Mouse (Mus musculus) forebrain, embryonic 13.5 days (tissue): ENCODE results near the gene Ptx4. TPM values are rescaled to one million over a fixed set of nuclear protein-coding genes. Genes with fewer than 3 reads are reported as not detected.
A peak's percentile ranks its signal among the peaks of the same experiment; 100 is the strongest.

Source experiments
- ATAC-seq: fragments of 200-750 bp; cut with Nextera tagmentation; 2 replicates; pipeline ENCODE4 v1.8.0; 2017
- H3K27ac ChIP-seq: fragments of 300-500 bp; sonication (generic); 2 replicates; pipeline ENCODE4 v1.5.1; 2015; ENCODE audit warnings: inconsistent platforms, mild to moderate bottlenecking, moderate library complexity
- H3K27me3 ChIP-seq: fragments of 300-500 bp; sonication (generic); 2 replicates; pipeline ENCODE4 v1.6.1; 2015; ENCODE audit warnings: mild to moderate bottlenecking, inconsistent platforms
- H3K36me3 ChIP-seq: fragments of 300-500 bp; sonication (generic); 2 replicates; pipeline ENCODE4 v1.6.1; 2015; ENCODE audit warnings: mild to moderate bottlenecking, inconsistent platforms; ENCODE audit not compliant: poor library complexity, severe bottlenecking
- H3K4me1 ChIP-seq: fragments of 300-500 bp; sonication (generic); 2 replicates; pipeline ENCODE4 v1.6.1; 2015; ENCODE audit warnings: inconsistent platforms
- H3K4me2 ChIP-seq: fragments of 300-500 bp; sonication (generic); 2 replicates; pipeline ENCODE4 v1.6.1; 2015; ENCODE audit warnings: inconsistent platforms, mild to moderate bottlenecking, moderate library complexity
- H3K4me3 ChIP-seq: fragments of 300-500 bp; sonication (generic); 2 replicates; pipeline ENCODE4 v1.5.1; 2015; ENCODE audit warnings: mild to moderate bottlenecking, inconsistent platforms
- H3K9ac ChIP-seq: fragments of 300-500 bp; sonication (generic); 2 replicates; pipeline ENCODE4 v1.6.1; 2015; ENCODE audit warnings: mild to moderate bottlenecking, inconsistent platforms
- H3K9me3 ChIP-seq: fragments of 300-500 bp; sonication (generic); replicated peaks from 2 replicates; pipeline ENCODE4 v1.6.1; 2016; ENCODE audit warnings: inconsistent platforms
- WGBS: fragments of 180-500 bp; shearing (Covaris S2); methylation state at CpG from one replicate; pipeline ENCODE4 v1.1.7; 2015; 5-methylcytosine and 5-hydroxymethylcytosine counted together
- polyA plus RNA-seq: library from polyadenylated mRNA; unstranded; fragments of >200 nt; fragmentation: Nextera tagmentation; extraction: Ambion mirVana; gene quantifications from 2 replicates; pipeline ENCODE4 v1.2.1, GENCODE M21; 2015

The Ptx4 gene
- polyA plus RNA-seq, 1 experiment from 2014 or later = not detected

- no peak for ATAC-seq
Measured at GRCm38 (mm10) chr17:25096221-25096620, 24.3 kb upstream of the Ptx4 start.

GRCm38 (mm10) chr17:25100052-25100451 lies 20.5 kb upstream of the Ptx4 start:
- Histone ChIP-seq H3K4me2 (no peak overlapping the region), H3K4me3 (no peak overlapping the region), H3K9ac (no peak overlapping the region), H3K36me3 (peaks cover 86% of the 10 kb centered on the region), H3K9me3 (no peaks in the 10 kb centered on the region), H3K4me1 (no peaks in the 10 kb centered on the region), H3K27me3 (no peaks in the 10 kb centered on the region), H3K27ac (no peak overlapping the region)
- 95% methylated on average over 6 of the region's 6 CpGs for WGBS
- ATAC-seq = no peak

More at GRCm38 (mm10) chr17:25096221-25096620, 24.3 kb upstream of the Ptx4 start:
- no peaks in the 10 kb centered on the region for H3K9me3 ChIP-seq
- no peaks in the 10 kb centered on the region for H3K4me1 ChIP-seq
- no peaks in the 10 kb centered on the region for H3K27me3 ChIP-seq
- H3K27ac ChIP-seq = no peak overlapping the region
- H3K4me2 ChIP-seq = no peak overlapping the region
- 86% methylated on average over 2 of the region's 2 CpGs for WGBS
- H3K4me3 ChIP-seq = no peak overlapping the region
- H3K36me3 ChIP-seq = peaks cover 81% of the 10 kb centered on the region
- H3K9ac ChIP-seq = no peak overlapping the region

DNA sequence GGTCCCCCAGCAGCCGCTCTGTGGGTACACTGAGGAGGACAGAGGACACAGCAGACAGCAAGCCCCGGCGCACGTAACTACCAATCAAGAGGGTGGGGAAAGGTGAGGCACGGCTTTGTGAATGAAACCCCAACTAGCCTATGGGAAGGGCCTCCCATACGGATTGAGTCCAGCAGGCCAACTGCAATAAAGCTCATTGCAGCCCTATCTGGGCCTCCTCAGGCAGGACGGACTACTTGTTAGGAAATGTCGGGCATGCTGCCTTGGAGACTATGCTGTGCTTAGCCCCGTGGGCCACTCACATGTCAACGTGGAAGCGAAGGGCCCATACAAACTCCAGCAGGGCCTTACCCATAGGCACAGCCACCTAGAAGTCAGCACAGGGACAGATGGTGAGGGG lies 19.2 kb upstream of the Ptx4 start:
- Histone ChIP-seq H3K4me2 (no peak overlapping the region), H3K4me3 (no peak overlapping the region), H3K9me3 (no peaks in the 10 kb centered on the region), H3K9ac (no peak overlapping the region), H3K27ac (no peak overlapping the region), H3K4me1 (no peaks in the 10 kb centered on the region), H3K36me3 (peaks cover 94% of the 10 kb centered on the region), H3K27me3 (no peaks in the 10 kb centered on the region)
- 95% methylated on average over 11 of the region's 11 CpGs for WGBS
- ATAC-seq = no peak

- Histone ChIP-seq H3K4me2 (no peak overlapping the region), H3K27ac (no peak overlapping the region), H3K9ac (no peak overlapping the region), H3K4me1 (peaks cover 4% of the 10 kb centered on the region; the same call in 1 of the 2 replicates), H3K27me3 (no peaks in the 10 kb centered on the region), H3K4me3 (no peak overlapping the region), H3K9me3 (no peaks in the 10 kb centered on the region), H3K36me3 (peaks cover 96% of the 10 kb centered on the region)
- WGBS = 96% methylated on average over 5 of the region's 16 CpGs
- no peak for ATAC-seq
Measured at GRCm38 (mm10) chr17:25107786-25108185, 12.8 kb upstream of the Ptx4 start.

DNA sequence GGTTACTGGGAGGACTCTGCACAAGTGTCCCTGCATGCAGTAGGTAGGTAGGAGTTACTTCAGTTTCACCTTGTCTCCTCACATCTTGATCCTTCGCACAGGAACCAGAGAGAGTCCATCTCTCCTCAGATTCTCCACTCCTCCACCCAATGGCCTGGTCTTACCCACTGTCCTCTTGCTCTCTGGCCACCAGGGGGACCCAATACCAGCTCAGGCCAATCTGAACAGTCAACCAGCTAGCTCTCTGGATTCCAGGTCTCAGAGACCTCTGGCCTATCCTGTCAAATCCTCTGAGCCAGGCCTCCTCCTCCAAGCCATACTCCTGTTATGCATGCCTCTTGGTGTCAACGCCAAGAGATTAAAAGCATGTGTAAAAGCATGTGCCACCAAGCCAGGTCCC lies 11.0 kb upstream of the Ptx4 start:
- no peak overlapping the region for H3K4me3 ChIP-seq
- H3K27ac ChIP-seq = no peak overlapping the region
- no peak overlapping the region for H3K4me2 ChIP-seq
- H3K9me3 ChIP-seq = no peaks in the 10 kb centered on the region
- H3K9ac ChIP-seq = no peak overlapping the region
- no peak for ATAC-seq
- H3K27me3 ChIP-seq = no peaks in the 10 kb centered on the region
- 77% methylated on average over 2 of the region's 2 CpGs for WGBS
- peaks cover 88% of the 10 kb centered on the region for H3K36me3 ChIP-seq
- peaks cover 6% of the 10 kb centered on the region for H3K4me1 ChIP-seq

DNA sequence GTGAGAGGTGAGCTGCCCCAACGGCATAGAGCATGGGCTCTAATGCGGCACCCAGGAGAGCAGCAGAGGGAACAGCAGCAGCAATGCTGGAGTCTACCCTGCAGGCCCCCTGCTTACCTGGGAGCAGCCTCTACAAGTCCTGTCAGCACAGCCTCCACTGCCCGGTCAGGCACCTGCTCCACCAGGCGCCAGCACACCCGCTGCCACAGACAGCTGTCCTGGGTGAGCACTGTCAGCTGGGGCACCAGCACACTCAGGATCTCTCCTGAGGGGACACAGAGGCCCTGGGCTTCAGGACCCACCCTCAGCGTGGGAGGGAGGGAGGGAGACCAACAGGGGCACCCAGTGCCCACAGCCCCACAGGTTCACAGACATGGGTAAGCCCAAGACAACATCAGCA lies 10.0 kb upstream of the Ptx4 start:
- WGBS = 98% methylated on average over 6 of the region's 6 CpGs
- H3K27me3 ChIP-seq = no peaks in the 10 kb centered on the region
- H3K9ac ChIP-seq = no peak overlapping the region
- H3K27ac ChIP-seq = no peak overlapping the region
- no peak for ATAC-seq
- H3K36me3 ChIP-seq = peaks cover 78% of the 10 kb centered on the region
- H3K9me3 ChIP-seq = no peaks in the 10 kb centered on the region
- no peak overlapping the region for H3K4me2 ChIP-seq
- H3K4me1 ChIP-seq = peaks cover 13% of the 10 kb centered on the region
- H3K4me3 ChIP-seq = no peak overlapping the region

DNA sequence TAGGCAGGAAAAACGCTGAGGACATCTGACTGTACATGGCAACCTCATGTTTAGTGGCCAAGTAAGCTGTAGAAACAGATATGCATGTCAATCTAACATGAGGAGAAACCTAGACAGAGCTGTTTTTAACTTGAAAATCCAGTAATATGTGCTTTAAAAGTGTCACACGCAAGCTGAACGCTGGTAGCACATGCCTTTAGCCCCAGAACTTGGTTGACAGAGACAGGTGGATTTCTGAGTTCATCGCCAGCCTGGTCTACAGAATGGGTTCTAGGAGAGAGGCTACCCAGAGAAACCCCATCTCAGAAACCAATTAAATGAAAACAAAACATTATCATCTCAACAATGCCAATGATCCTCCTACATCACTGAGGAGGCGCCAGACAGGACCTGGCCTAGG lies 9.3 kb upstream of the Ptx4 start:
- H3K9me3 ChIP-seq = no peaks in the 10 kb centered on the region
- H3K9ac ChIP-seq = 0 out of 2 replicates have a peak overlapping the region, but pooled peaks have one; percentile 21
- WGBS = 92% methylated on average over 5 of the region's 5 CpGs
- peaks cover 16% of the 10 kb centered on the region for H3K4me1 ChIP-seq
- ATAC-seq = no peak
- no peaks in the 10 kb centered on the region for H3K27me3 ChIP-seq
- H3K4me3 ChIP-seq = no peak overlapping the region
- no peak overlapping the region for H3K4me2 ChIP-seq
- H3K36me3 ChIP-seq = peaks cover 71% of the 10 kb centered on the region
- H3K27ac ChIP-seq = no peak overlapping the region

DNA sequence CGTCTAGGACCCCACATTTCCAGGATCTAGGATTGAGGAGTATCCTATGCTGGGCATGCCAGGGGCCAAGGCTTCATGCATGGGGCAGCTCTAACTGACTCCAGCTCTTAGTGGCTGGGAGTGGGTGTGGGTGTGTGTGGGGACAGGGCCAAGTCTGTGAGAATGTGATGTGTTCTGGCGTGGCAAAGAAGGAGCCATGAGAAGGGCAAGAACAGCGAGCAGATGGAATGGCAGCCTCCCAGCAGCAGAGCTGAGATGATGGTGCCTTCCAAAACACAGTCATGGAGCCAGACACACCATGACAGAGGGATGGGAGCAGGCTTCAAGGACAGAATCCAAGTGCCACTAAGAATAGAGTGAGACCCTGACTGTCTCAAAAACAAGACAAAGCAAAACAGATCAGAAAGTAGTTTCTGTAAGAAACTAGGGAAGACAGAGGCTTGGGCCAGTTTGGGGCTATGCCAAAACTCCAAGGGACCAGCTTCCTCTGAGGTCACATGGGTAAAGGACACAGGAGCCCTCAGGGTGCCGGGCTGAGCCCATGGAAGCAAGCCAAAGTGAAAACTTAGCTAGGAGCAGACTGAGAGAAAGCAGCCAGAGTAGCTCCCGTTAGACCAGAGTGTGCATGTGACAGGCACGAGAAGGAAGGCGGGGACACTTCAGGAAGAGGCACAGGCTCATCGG lies 8.7 kb upstream of the Ptx4 start:
- WGBS = 86% methylated on average over 8 of the region's 8 CpGs
- no peak overlapping the region for H3K4me3 ChIP-seq
- ATAC-seq = no peak; the same call in 1 of the 2 replicates
- no peak overlapping the region for H3K4me2 ChIP-seq
- peaks cover 18% of the 10 kb centered on the region for H3K4me1 ChIP-seq
- no peak overlapping the region for H3K27ac ChIP-seq
- no peaks in the 10 kb centered on the region for H3K9me3 ChIP-seq
- H3K27me3 ChIP-seq = no peaks in the 10 kb centered on the region
- 0 out of 2 replicates have a peak overlapping the region, but pooled peaks have one; percentile 21 for H3K9ac ChIP-seq
- peaks cover 65% of the 10 kb centered on the region for H3K36me3 ChIP-seq

- Histone ChIP-seq H3K9ac (no peak overlapping the region), H3K36me3 (peaks cover 59% of the 10 kb centered on the region), H3K4me3 (no peak overlapping the region), H3K27me3 (no peaks in the 10 kb centered on the region; the same call in 1 of the 2 replicates), H3K9me3 (no peaks in the 10 kb centered on the region), H3K27ac (no peak overlapping the region), H3K4me1 (peaks cover 18% of the 10 kb centered on the region), H3K4me2 (no peak overlapping the region)
- WGBS = 84% methylated on average over 3 of the region's 3 CpGs
- no peak for ATAC-seq
Measured at GRCm38 (mm10) chr17:25112423-25112810, 8.1 kb upstream of the Ptx4 start.

DNA sequence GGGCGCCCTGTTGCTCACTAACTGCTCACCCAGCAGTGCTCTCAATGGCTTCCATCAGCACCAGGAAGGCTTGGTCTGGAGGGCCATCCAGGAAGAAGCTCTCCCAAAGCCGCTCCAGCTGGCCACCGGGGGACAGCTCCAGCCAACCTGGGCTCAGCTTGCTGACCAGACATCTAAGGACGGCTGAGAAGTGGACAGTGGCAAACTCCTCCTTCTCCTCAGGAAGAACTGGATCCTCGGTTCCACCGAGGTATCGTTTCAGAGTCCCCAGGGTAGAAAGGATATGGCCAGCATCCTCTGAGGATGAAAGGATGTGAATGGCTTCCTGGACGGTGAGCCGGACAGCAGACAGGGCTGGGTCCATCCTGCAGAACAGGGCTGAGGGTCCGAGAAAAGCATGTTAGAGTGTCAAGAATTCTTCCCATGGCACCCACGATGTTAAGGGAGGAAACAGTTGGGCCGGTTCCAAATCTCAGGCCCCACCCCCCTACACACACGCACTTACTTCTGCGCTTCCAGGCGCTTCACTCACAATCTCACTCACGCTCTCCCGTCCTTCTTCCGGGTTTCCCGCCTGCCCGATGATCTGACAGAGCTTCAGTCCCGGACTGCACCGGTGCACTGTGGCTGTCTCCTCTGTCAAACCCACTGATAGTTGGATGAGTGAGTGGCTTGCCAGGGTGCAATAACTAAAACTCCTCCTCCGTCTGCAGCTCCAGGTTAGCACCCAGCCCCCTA lies 5.5 kb upstream of the Ptx4 start:
- H3K27me3 ChIP-seq = peaks cover 4% of the 10 kb centered on the region
- no peak for ATAC-seq
- 13% methylated on average over 23 of the region's 23 CpGs for WGBS

DNA sequence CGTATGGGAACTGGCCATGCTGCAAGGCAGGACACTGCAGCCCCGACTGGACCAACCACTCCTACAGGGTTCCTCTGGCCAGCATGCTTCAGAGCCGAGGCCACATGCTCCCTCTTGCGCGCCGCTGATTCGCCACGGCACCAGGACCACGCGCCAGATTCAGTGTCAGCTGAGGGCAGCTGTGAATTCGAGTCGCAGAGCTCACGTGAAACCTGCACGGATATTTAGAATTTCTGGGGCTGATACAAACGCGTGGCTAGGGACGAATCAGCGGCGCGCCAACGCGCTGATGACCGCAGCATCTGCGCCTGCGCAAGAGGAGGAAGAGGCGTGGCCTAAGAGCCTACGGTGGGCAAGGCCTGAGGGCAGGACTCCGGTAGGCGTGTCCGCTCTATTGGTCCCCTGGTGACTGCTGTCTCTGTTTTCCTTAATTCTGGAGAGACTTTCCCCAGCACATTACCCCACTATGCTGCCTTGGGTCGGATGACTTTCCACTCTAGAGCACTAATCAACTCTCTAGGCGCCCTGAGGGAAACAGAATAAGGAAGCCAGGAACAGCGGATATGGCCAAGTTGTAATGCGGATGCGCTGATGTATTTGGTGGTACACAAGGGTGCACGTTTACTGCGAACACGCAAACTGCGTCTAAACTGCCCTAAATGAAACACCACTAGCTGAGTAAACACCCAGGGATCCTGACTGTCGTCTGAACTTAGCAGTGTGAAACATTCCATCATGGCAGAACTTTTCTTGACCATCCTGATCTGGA lies 4.7 kb upstream of the Ptx4 start, which contains the start of gene Telo2:
TSS of gene Telo2 (minus strand) at position 304 of the 769 bp plus-strand sequence.
- Histone ChIP-seq H3K36me3 (peaks cover 27% of the 10 kb centered on the region), H3K9me3 (no peaks in the 10 kb centered on the region), H3K9ac (peak within 1 kb of the TSS; percentile 76), H3K4me2 (peak within 1 kb of the TSS; percentile 97), H3K27me3 (peaks cover 4% of the 10 kb centered on the region), H3K4me3 (peak within 1 kb of the TSS; percentile 58), H3K27ac (peak within 1 kb of the TSS; percentile 89), H3K4me1 (peaks cover 18% of the 10 kb centered on the region)
- ATAC-seq = peak; percentile 94
- WGBS = 4% methylated on average over 40 of the region's 40 CpGs

More for the DNA sequence above, 5.5 kb upstream of the Ptx4 start:
- H3K9me3 ChIP-seq = no peaks in the 10 kb centered on the region
- peak overlapping the region; percentile 97 for H3K4me2 ChIP-seq
- H3K27ac ChIP-seq = peak overlapping the region; percentile 89
- peak overlapping the region; percentile 76 for H3K9ac ChIP-seq
- peak overlapping the region; percentile 58 for H3K4me3 ChIP-seq
- peaks cover 35% of the 10 kb centered on the region for H3K36me3 ChIP-seq
- peaks cover 18% of the 10 kb centered on the region for H3K4me1 ChIP-seq

GRCm38 (mm10) chr17:25117263-25117662 lies 3.3 kb upstream of the Ptx4 start:
- Histone ChIP-seq H3K9ac (no peak overlapping the region), H3K4me1 (peaks cover 14% of the 10 kb centered on the region), H3K9me3 (no peaks in the 10 kb centered on the region), H3K36me3 (peaks cover 15% of the 10 kb centered on the region), H3K4me2 (peak overlapping the region; percentile 7; the same call in 1 of the 2 replicates), H3K27ac (no peak overlapping the region), H3K27me3 (peaks cover 7% of the 10 kb centered on the region), H3K4me3 (no peak overlapping the region)
- WGBS = 34% methylated on average over 4 of the region's 4 CpGs
- ATAC-seq = no peak
